Mouse (Mus musculus) megakaryocyte-erythroid progenitor cell, adult 5-6 weeks (primary cell): ENCODE results near the gene Tas2r136. TPM values are rescaled to one million over a fixed set of nuclear protein-coding genes. Genes with fewer than 3 reads are reported as not detected.

Experiments used
- ATAC-seq: replicated peaks from 2 replicates; pipeline ENCODE4 v1.8.0; 2016; ENCODE audit warnings: mild to moderate bottlenecking, inconsistent platforms; ENCODE audit not compliant: severe bottlenecking, poor library complexity, low FRiP score, low TSS enrichment
- total RNA-seq, 2 experiments: library from RNA; stranded (forward) in 1 of 2; stranded (reverse) in 1 of 2; fragments of 200-1000, 215-1000 nt in 1 of 2; fragments of >200 nt in 1 of 2; fragmentation: Nextera tagmentation in 1 of 2; gene quantifications; 2 replicates each; pipeline ENCODE4 v1.2.3; 2014 to 2017

Tas2r136 gene
- total RNA-seq (2014; fragmentation: Nextera tagmentation) (not detected in 2 replicates), total RNA-seq (2017) (not detected in 2 replicates)

DNA sequence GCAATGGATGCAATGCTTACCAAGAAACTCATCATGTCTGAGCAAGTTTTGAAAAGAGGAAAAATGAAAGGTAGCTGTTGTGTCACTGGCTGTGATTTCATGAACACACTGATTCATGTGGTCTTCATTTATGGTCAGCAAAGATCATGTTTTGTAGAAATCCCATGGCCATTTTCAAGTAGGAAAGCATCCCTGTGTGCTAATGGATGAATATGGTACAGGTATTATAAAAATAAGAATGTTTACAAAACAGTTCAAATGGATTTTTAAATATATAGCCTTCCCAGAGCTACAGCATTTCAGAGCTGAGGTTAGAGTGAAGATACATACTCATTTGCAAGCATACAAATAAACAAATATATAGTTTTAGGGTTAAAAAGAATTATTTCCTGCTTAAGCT, at the start of gene Tas2r136:
Tas2r136 (minus strand) TSS at position 101 of the 400 bp plus-strand sequence.
- ATAC-seq: no peak

DNA sequence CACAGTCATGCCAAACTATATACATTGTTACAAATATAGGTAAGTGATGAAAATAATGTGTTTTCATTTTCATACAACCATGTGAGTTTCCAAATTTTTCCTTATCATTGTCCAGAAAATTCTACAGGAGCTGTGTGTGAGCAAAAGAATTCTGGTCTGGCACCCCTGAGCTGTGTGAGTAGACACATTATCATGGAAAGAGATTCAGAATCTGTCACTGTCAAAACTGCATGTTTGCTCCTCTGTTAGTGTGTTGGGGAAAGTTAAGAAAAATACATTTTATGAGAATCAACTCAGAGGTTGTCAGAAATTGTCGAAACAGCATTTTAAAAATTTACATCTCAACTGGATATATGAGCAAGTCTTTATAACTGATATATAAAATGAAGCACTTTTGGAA, 24.6 kb upstream of the Tas2r136 start, which contains the start of gene Tas2r117:
Tas2r117 (plus strand) TSS at position 301 of the 400 bp plus-strand sequence.
- ATAC-seq: no peak

DNA sequence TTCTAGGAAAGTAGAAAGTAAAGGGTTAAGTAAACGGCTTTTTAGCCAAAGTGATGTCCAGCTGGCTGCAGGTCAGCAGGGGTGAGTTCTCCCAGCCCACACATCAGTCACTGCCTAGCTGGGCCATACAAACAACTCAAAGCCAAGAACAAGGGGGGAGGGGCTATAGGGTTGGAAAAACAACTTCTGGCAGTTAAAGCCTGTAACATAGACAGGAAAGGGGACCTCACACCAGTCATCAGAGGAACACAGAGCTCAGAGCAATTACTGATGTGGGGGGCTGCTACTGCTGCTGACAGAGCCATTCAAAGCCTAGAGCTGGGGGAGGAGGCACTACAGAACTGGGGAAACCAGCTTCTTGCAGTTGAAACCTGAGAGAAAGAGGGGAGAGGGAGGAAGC, 17.4 kb upstream of the Tas2r136 start:
- ATAC-seq: no peak

DNA sequence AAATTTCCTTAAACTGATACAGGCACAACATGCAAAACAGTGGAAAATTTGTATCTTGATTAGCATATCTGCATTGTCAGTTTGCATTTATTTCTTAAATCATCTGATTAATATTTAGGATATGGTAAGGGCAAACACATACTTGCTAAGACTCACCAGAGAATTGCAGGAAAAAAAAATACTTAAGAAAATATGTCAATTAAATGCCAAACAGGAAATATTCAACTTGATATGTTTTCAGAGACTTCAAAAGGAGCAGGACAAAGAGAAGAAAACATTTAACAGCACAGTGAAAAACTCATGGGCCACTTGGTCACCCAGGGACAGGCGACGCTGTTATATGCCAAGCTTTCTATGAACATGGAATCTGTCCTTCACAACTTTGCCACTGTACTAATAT, 16.1 kb downstream of the Tas2r136 start, which contains the start of gene Tas2r102:
Tas2r102 (plus strand) TSS at position 301 of the 400 bp plus-strand sequence.
- ATAC-seq: no peak

DNA sequence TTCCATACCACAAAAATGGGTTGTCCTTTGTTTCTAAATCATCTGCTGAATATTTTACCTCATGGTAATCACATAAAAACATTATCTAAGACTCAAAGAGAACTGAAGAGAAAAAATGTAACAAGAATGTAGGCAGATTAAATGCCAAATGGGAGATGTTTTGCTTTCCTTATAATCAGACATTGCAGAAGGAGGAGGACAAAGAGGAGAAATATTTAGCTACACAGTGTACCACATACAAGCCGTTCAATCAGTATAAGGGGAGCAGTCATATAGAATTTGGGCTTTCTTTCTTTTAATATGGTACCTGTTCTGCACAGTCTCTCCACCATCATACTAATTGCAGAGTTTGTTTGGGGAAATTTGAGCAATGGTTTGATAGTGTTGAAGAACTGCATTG, 23.5 kb downstream of the Tas2r136 start, which contains the start of gene Tas2r124:
Tas2r124 (plus strand) TSS at position 301 of the 400 bp plus-strand sequence.
- no peak for ATAC-seq

DNA sequence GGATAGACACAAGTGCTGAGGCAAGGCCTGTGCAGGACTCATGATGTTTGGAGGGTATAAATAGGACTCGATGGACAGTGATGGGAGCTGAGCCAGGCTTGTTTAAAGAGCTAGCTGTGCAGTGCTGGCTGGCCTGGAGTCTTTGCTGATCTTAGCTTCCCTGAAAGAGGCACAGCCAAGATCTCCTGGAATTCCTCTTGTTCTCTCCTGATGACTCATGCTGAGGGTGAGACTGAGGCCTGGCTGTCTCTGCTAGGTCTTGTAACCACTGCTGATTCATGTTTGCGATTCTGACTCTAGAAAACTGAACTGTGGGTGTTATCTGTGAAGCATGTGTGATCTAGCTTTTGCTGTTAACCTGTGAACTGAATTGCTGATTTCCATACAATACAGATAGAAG, 27.8 kb downstream of the Tas2r136 start:
- no peak for ATAC-seq

DNA sequence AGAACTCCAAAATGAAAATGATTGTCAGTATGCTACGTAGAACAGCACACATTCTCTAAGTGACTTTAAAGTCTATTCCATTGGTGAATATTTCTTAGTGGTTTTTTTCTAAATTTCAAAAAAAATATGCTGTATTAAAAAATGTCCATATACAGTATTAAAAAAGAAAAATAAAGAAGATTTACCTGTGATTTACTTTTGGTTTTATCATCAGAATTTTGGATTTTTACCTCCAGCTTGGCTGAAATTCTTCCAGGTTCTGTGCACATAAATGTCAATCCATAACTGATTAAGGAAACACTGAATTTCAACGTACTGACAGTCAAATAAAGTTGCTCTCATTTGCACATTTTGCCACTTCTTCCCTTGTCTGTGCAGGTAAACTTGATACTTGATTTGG, 40.0 kb downstream of the Tas2r136 start, which contains the start of gene Tas2r115:
Tas2r115 (minus strand) TSS at position 101 of the 400 bp plus-strand sequence.
- no peak for ATAC-seq

Other genes with a start within 250 kb of the Tas2r136 start
- gene Prh1, start 208.4 kb downstream of the Tas2r136 start, total RNA-seq (2014; fragmentation: Nextera tagmentation): not detected in 2 replicates
- gene Prh1, start 208.4 kb downstream of the Tas2r136 start, total RNA-seq (2017): not detected in 2 replicates
- not detected in 2 replicates for gene Prp2, start 182.2 kb downstream of the Tas2r136 start, total RNA-seq (2014; fragmentation: Nextera tagmentation)
- not detected in 2 replicates for gene Prp2, start 182.2 kb downstream of the Tas2r136 start, total RNA-seq (2017)
- not detected in 2 replicates for gene A630073D07Rik, start 126.6 kb downstream of the Tas2r136 start, total RNA-seq (2014; fragmentation: Nextera tagmentation)
- not detected in 2 replicates for gene A630073D07Rik, start 126.6 kb downstream of the Tas2r136 start, total RNA-seq (2017)
- not detected in 2 replicates for gene Tas2r120, start 121.2 kb downstream of the Tas2r136 start, total RNA-seq (2014; fragmentation: Nextera tagmentation)
- not detected in 2 replicates for gene Tas2r120, start 121.2 kb downstream of the Tas2r136 start, total RNA-seq (2017)
- gene Tas2r121, start 77.2 kb downstream of the Tas2r136 start, total RNA-seq (2014; fragmentation: Nextera tagmentation): not detected in 2 replicates
- gene Tas2r121, start 77.2 kb downstream of the Tas2r136 start, total RNA-seq (2017): not detected in 2 replicates
- gene Tas2r122, start 66.2 kb downstream of the Tas2r136 start, total RNA-seq (2014; fragmentation: Nextera tagmentation): not detected in 2 replicates
- not detected in 2 replicates for gene Tas2r122, start 66.2 kb downstream of the Tas2r136 start, total RNA-seq (2017)
- gene Tas2r115, start 40.1 kb downstream of the Tas2r136 start, total RNA-seq (2014; fragmentation: Nextera tagmentation): not detected in 2 replicates
- not detected in 2 replicates for gene Tas2r115, start 40.1 kb downstream of the Tas2r136 start, total RNA-seq (2017)
- not detected in 2 replicates for gene Tas2r124, start 23.4 kb downstream of the Tas2r136 start, total RNA-seq (2014; fragmentation: Nextera tagmentation)
- gene Tas2r124, start 23.4 kb downstream of the Tas2r136 start, total RNA-seq (2017): not detected in 2 replicates
- not detected in 2 replicates for gene Tas2r102, start 16.0 kb downstream of the Tas2r136 start, total RNA-seq (2014; fragmentation: Nextera tagmentation)
- gene Tas2r102, start 16.0 kb downstream of the Tas2r136 start, total RNA-seq (2017): not detected in 2 replicates
- not detected in 2 replicates for gene Tas2r117, start 24.7 kb upstream of the Tas2r136 start, total RNA-seq (2014; fragmentation: Nextera tagmentation)
- not detected in 2 replicates for gene Tas2r117, start 24.7 kb upstream of the Tas2r136 start, total RNA-seq (2017)
- gene Tas2r123, start 69.0 kb upstream of the Tas2r136 start, total RNA-seq (2014; fragmentation: Nextera tagmentation): not detected in 2 replicates
- not detected in 2 replicates for gene Tas2r123, start 69.0 kb upstream of the Tas2r136 start, total RNA-seq (2017)
- gene Tas2r116, start 77.3 kb upstream of the Tas2r136 start, total RNA-seq (2014; fragmentation: Nextera tagmentation): not detected in 2 replicates
- gene Tas2r116, start 77.3 kb upstream of the Tas2r136 start, total RNA-seq (2017): not detected in 2 replicates
- gene Tas2r110, start 89.8 kb upstream of the Tas2r136 start, total RNA-seq (2014; fragmentation: Nextera tagmentation): not detected in 2 replicates
- gene Tas2r110, start 89.8 kb upstream of the Tas2r136 start, total RNA-seq (2017): not detected in 2 replicates
- gene Tas2r113, start 114.8 kb upstream of the Tas2r136 start, total RNA-seq (2014; fragmentation: Nextera tagmentation): not detected in 2 replicates
- not detected in 2 replicates for gene Tas2r113, start 114.8 kb upstream of the Tas2r136 start, total RNA-seq (2017)
- not detected in 2 replicates for gene Tas2r125, start 131.5 kb upstream of the Tas2r136 start, total RNA-seq (2014; fragmentation: Nextera tagmentation)
- not detected in 2 replicates for gene Tas2r125, start 131.5 kb upstream of the Tas2r136 start, total RNA-seq (2017)
- gene Tas2r129, start 172.9 kb upstream of the Tas2r136 start, total RNA-seq (2014; fragmentation: Nextera tagmentation): not detected in 2 replicates
- gene Tas2r129, start 172.9 kb upstream of the Tas2r136 start, total RNA-seq (2017): not detected in 2 replicates
- gene Tas2r131, start 179.8 kb upstream of the Tas2r136 start, total RNA-seq (2014; fragmentation: Nextera tagmentation): not detected in 2 replicates
- not detected in 2 replicates for gene Tas2r131, start 179.8 kb upstream of the Tas2r136 start, total RNA-seq (2017)
- gene Tas2r109, start 202.8 kb upstream of the Tas2r136 start, total RNA-seq (2014; fragmentation: Nextera tagmentation): not detected in 2 replicates
- gene Tas2r109, start 202.8 kb upstream of the Tas2r136 start, total RNA-seq (2017): not detected in 2 replicates